Mouse (Mus musculus) lung, adult 2 months (tissue): Measurements from ENCODE around the gene Cyp4f16.

Source experiments
- CTCF ChIP-seq: fragments of 200-500 bp; IDR thresholded peaks from 2 replicates; pipeline ENCODE4 v1.5.1; 2011; ENCODE audit warnings: mild to moderate bottlenecking, low read length, control low read depth; ENCODE audit not compliant: insufficient read depth
- POLR2A ChIP-seq: fragments of 200-500 bp; IDR thresholded peaks from 2 replicates; pipeline ENCODE4 v1.6.1; 2011; ENCODE audit warnings: low read depth, mild to moderate bottlenecking, control low read depth, low read length, borderline replicate concordance; ENCODE audit errors: extremely low read depth

DNA sequence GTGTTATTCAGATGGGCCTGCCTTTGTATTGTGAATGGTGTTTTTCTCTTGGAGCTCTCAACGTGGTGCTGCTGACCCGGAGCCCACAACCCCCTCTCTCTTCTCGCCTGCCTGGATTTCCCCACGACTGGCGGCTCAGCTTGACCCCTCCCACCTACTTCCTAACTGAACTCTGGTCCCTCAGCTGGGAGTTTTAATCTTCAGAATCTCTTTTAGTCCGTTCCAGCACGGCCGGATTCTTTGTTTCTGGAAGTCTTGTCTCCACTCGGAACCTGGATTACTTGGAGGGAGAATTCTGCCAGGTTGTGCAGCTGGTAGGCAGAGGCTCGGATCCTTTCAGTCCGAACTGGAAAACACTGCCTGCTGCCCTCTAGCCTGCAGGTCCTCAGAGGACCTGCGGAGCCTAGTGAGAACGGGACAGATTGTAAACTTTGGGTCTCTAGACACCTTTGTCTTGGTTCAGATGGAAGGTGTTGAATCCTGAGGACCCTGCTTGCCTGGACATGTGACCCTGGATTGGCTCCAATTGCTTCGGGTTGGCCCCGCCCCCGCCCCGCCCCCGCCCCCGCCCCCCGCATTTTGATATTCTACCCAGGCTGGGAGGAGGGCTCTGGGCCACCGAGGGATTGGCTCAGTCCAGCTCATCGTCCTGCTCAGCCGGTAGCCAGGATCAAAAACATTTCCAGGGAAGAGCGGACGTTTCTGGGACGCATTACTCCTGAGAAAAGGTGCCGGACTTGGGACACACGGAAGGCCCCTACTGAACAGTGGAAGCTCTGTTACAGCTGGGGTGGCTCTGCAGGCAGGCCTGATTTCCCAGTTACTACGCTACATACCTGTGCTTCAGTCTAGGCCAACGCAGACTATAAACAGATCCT, 30.3 kb upstream of the Cyp4f16 start, which contains the start of gene Cyp4f17:
- TF ChIP-seq POLR2A (peak; percentile 58; the same call in 1 of the 2 replicates), CTCF (no peak)
